Mouse (Mus musculus) thymus, adult 2 months (tissue): ENCODE measurements around the gene Dab1.

Experiments
- CTCF ChIP-seq: fragments of 200-500 bp; IDR thresholded peaks from 2 replicates; pipeline ENCODE4 v1.5.1; 2012; ENCODE audit warnings: mild to moderate bottlenecking, control low read depth, low read length, moderate library complexity, borderline replicate concordance; ENCODE audit not compliant: control insufficient read depth, poor library complexity, insufficient read depth; ENCODE audit errors: extremely low read depth
- POLR2A ChIP-seq: fragments of 200-500 bp; IDR thresholded peaks from 2 replicates; pipeline ENCODE4 v1.6.1; 2012; ENCODE audit warnings: mild to moderate bottlenecking, low read length, control low read depth, moderate library complexity; ENCODE audit not compliant: control insufficient read depth, poor library complexity, insufficient read depth; ENCODE audit errors: extremely low read depth

DNA sequence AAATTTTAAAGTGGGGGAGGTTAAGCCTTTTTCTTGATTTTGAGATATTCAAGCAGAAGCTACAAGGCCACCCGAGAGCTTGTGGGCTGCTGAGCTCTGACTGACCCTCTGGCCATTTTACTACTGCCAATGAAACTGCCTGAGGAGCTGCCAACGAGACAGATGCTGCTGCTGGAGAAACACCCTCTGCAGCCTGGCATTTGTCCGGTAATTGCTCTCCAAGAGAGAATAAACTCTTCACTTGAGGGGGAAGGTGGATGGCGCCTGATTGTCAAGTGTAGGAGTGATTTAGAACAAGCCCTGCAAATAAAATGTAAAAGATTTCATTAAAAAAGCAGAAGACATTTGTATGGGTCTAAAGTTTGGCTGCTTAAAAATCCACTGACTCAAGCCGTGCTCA, 839.6 kb downstream of the Dab1 start:
- TF ChIP-seq CTCF (no peak), POLR2A (no peak)
